Mouse (Mus musculus) adrenal gland, adult (tissue): ENCODE results near the gene Ltbp4.
A peak's percentile ranks its signal among the peaks of the same experiment; 100 is the strongest.

Experiments used
- DNase-seq, 2 experiments: peaks; one replicate each; pipeline ENCODE4 v3.0.0; 2022 to 2023; ENCODE audit warnings: low spot score in 1 of 2; ENCODE audit not compliant: inconsistent age in 2 of 2

The Ltbp4 gene

DNA sequence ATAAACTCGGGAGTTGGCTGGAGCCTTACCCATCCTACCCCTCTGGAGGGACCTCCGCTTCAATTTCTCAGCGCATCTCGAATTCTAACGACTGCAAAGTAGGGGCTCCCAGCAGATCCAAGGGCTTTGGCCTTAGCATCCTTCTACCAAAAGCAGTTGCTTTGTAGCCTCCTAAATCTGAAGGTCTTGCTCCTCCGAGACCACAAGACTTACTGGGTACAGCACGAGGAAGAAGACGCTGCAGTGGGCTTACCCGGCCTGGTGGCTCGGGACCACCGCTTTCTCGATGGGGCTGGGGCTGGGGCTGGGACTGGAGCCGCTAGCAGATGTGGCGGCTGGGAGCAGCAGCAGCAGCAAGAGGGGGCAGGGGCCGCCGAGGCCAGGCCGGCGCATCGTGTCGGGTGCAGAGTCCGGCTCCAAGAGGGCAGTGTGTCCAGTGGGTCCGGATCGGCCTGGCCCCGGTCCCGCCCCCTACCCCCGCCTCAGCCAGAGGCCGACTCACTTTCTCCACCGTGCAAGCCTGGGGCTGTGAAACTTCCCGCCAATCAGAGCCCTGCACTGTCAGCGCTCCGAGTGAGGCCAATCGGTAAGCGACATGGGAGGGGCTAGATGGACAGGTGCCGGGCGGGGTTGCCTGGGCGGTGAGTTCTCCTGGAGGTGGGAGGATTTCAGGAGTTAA lies at the start of gene Ltbp4:
Gene Ltbp4, minus strand, starts transcription at position 518 of the 679 bp plus-strand sequence.
- peak in 1 of 2 experiments; percentile 54 for DNase-seq

DNA sequence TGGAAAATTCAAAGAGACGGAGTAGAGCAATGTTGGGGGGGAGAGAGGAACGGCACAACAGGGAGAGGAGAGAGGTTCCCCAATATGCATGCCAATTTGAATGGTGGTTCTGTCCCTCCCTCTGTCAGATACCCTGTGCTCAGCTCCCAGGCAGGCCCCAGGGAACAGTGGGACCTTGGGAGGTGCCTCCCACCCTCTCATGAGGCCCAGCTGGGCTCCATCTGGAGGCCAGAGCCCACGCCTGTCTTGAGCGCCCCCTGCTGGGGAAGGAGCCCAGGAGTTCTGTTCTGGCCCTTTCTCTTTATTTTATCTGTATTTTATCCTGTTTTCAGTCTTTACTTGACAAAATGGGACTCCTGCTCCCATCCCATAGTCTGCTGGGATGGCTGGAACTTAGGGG lies 47.2 kb upstream of the Ltbp4 start:
- DNase-seq, result peak; percentile 44 to 76

DNA sequence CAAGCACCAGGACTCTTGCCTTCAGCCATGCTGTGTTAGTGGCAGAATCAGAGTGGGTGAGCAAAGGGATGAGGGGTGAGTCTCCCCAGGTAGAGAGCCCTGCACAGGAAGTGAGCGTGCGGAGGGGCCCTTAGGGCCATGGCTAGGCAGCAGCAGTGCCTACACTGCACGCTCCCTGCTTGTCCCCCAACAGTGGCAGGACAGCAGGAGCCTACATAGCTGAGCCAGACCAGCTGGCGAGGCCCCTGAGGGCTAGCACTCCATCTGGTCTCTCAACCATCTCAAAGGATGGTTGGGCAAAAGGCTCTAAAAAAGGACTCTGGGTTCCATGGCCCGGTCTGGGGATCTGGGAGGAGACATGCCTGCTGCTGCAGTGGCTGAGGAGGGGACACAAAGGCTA lies 46.6 kb upstream of the Ltbp4 start:
- no peak for DNase-seq

DNA sequence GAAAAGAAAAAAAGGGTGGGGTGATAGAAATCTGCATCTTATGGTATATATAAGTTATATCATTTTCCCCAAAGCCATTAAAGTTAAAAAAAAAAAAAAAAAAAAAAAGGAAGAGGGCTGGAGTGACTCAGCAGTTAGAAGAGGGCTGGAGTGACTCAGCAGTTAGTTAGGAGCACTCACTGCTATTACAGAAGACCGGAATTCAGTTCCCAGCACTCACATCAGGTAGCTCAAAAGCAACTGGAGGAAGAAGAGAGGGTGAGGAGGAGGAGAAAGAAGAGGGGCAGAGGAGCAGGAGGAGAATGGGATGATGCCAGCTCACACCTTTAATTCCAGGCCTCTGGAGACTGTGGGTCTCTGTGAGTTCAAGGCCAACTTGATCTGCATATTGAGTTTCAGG lies 45.7 kb upstream of the Ltbp4 start:
- peak in 1 of 2 experiments; percentile 30 for DNase-seq

DNA sequence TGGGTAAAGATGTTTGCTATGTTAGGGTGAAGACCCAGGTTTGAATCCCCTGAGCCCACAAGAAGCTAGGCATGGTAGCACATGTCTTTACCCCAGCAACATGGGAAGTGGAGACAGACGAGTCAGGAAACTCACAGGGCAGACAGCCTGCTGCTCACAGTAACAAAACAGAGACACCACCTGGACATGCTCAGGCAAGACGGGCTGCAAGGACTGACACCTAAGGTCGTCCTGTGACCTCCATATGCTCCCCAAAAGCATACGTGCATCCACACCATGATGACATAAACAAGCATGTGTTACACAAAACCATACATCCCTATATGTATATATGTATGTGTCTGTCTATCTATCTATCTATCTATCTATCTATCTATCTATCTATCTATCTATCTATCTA lies 44.1 kb upstream of the Ltbp4 start:
- DNase-seq, result no peak

DNA sequence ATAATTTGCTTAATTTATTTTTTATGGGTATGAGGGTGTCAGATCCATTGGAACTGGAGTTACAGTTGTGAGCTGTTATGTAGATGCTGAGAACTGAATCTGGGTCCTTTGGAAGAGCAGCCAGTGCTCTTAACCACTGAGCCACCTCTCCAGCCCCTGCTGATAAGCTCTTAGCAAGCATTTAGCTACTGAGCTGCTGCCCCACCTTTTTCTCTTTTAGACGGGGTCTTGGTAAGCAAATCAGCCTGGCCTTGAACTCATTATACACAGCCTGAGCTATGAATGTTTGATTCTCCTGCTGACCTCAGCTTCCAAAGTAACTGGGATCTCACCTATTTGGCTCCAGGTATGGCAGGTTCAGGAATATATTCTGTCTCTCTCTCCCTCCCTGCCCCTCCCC lies 43.5 kb upstream of the Ltbp4 start:
- DNase-seq, result no peak

DNA sequence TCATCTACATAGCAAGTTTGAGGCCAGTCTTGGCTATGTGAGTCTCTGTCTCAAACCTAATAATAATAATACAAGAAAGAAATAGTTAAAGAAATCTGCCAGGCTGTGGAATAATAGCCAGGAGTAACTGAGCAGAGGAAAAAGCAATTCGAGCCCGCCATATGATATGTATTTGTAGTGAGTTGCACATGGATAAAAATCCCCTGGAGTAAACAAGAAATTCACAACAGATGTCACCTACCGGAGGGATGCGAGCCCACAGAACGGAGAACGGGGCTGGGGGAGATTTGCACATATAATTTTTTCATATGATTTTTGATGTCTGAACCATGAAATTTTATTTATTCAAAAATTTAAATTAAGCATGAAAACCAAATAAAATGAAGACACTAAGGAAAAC lies 42.3 kb upstream of the Ltbp4 start:
- DNase-seq, result no peak

DNA sequence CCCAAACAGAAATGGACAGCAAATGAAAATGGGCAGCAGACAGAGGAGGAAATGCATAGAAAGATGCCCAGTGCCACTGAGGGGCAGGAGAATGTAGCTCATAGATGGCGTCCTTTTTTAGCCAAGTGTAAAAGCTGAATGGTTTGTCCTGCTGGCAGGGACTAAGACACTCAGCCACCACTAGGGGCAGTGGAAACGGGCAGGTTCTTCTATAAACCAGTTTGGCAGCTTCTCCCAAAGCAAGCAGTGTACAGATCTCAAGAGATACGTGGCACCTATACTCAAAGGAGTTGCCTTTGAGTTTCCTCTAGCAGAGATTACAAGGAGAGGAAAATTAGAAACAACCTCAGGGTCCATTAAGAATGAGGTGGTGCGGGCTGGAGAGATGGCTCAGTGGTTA lies 40.9 kb upstream of the Ltbp4 start:
- no peak for DNase-seq

DNA sequence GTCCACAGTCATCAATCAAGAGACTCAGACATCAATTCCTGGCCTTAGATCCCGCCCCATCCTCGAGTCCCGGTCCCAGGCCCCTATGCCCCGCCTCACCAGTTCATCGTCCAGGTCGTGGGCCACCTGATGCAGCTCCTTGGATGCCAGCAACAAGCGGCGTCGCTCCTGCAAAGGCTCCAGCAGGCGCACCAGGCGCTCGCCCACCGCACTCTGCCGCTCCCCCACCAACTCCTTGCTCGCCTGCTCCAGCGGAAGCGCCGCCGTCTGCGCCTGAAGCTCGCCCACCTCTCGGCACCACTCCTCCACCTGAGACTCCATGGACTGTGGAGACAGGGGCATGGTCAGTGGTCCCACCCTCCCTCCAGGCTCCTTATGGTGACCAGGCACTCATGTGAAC lies 37.8 kb upstream of the Ltbp4 start:
- DNase-seq, result no peak

DNA sequence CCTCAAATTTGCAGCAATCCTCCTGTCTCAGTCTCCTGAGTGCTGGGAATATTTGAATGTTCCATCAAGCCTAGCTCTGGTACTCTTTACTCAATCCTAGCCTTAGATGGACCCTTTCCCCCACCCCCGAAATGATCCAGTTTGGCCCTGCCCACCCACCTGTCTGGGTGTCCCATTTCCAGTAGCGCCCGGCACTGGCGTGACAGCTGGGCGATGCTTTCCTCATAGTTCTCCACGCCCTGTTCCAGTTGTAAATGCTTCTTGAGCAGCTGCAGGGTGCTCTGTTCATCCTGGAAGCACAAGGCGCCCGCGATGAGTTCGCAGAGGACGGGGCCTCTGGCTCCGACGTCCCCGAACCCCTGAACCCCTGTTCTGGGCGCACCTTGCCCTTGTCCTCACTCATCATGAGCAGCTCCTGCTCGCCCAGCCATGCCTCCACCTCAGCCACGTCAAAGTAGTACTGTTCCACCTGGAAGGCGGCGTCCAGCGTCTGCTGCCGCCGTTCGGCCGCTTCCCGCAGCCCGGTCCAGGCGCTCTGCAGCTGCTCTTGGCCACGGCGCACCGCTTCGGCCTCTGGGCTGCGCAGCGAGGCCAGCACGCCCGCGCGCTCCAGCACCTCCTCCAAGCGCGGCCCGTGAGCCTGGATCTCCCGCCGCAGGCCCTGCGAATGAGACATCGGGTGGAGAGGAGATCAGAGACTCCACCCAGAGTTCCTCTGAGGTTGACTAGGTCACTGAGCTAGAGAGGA lies 34.4 kb upstream of the Ltbp4 start:
- no peak for DNase-seq

DNA sequence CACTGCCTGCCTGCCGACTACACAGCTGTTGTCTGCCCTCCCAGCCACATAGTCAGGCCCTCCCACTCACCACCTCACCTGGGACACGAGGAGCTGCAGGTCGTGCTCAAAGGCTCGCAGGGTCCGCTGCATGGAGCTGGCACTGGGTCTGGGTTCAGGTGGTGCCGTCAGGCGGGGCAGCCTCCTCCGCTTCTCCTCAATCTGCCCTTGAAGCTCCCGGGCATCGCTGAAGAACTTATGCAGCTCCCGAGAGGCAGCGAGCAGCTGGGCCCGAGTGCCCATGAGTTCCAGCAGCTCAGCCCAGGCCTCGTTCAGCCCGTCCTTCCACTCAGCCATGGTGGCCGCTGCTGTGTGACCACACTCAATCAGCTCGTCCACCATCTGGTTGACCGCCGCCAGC lies 31.6 kb upstream of the Ltbp4 start:
- no peak for DNase-seq

DNA sequence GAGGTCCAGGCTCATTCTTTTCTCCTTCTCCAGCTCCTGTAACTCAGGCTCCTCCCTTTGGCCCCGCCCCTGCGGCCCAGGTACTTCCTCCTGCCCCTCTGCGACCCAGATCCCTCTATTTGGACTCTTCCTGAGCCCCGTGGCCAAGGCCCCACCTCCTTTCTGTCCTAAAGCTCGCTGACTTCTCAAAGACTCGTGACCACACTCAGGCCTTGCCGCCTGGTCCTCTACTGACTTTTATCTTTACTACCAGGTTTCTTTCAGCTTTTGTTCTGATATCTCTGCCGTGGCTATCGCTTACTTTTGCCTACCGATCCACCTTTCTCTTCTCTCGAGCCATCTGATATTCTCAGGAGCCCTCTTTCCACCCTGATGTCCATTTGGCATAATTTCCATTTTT lies 30.5 kb upstream of the Ltbp4 start:
- no peak for DNase-seq

DNA sequence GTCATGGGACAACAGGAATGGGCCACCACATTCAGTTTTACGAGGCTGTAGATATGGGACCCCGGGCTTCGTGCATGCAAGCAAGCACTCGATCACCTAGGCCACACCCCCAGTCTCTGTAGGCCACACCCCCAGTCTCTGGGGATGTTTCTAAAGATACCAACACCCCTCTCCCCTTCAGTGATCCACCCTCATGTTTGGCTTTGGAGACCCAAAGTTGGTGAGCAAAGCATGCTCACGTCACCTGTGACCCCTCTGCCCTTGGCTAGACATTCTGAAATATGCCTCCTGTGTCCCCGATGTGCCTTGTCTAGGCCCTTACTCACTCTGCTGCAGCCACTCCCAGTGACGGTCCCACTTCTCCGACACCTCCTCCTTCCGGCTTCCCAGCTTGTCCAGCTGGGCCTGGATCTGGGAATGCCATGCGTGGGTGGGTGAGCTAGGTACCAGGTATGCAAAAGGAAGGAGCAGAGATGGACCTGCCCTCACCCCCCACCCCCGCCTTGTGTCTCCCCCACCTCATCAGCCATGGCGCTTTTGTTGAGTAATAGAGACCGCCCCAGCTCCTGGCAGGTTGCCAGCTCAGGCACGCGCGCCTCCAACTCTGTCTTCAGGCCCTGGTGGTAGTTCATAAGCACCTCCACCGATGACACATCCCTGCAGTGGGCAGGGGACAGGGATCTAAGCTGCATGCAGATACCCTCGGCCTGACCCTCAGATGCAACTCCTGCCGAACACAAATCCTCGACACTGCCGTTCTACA lies 28.8 kb upstream of the Ltbp4 start:
- DNase-seq, result no peak

DNA sequence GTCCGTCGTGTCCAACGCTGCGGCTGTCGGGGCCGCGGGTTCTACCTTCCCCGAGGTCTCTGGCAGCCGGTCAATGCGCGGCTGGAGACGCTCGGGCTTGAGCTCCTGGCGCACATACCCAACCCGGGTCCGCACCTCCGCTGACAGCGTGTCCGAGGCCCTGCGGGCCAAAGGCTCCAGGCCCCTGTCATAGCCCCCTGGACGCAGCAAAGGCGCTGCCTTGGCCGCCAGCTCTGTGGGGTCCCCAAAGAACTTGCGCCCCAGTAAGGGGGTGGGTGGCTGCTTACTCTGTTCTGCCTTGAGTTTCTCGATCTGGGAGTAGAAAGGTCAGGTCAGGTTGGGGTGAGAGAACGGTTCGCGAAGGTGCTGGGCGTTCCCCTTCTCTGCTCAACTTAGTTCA lies 26.9 kb upstream of the Ltbp4 start:
- DNase-seq, result no peak

DNA sequence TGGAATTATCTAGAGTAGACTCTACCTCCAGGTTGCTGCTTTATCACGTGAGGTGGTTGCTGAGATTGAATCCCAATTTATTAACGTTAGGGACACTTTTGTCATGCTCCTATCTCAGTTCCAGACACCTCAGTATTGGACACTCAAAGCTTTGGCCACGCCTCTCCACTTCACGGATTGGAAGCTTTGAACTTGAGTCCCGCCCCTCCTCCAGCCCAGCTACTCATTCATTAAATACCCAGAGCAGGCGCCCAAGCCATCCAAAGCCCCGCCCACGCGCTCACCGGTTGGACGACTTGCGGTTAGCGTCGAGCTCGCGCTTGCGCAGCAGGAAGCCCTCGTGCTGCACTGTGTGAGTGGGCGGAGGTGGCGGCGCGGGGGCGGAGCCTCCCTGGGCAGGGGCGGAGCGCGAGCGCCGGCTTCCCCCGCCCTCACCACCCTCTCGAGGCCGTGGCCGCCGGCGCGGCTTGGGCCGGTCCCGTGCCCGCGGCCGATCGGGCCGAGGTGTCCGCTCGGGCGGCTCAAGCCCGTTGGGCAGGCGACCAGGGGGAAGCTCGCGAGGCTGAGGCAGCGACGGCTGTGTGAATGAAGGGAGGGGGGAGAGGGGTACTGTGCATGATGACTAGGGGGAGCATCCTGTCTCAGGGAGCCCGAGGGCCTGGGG lies 23.9 kb upstream of the Ltbp4 start:
- DNase-seq, result peak; percentile 99 to 100

DNA sequence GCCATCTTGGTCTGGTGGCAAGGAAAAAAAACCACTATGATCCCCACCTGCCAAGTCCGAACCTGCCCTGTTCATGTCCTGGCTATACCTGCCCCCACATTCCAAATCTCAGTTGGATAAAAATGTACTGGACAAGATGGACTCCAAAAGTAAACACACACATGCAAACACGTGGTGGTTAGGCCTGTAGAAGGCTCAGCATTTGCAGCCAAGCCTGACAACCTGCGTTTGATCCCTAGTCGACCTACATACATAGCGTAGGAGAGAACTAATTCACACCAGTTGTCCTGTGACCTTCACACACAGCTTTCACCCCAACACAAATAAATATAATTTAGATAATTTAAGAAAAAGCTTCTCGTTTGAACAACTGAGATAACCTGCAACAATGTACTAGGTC lies 23.3 kb upstream of the Ltbp4 start:
- DNase-seq, result no peak

DNA sequence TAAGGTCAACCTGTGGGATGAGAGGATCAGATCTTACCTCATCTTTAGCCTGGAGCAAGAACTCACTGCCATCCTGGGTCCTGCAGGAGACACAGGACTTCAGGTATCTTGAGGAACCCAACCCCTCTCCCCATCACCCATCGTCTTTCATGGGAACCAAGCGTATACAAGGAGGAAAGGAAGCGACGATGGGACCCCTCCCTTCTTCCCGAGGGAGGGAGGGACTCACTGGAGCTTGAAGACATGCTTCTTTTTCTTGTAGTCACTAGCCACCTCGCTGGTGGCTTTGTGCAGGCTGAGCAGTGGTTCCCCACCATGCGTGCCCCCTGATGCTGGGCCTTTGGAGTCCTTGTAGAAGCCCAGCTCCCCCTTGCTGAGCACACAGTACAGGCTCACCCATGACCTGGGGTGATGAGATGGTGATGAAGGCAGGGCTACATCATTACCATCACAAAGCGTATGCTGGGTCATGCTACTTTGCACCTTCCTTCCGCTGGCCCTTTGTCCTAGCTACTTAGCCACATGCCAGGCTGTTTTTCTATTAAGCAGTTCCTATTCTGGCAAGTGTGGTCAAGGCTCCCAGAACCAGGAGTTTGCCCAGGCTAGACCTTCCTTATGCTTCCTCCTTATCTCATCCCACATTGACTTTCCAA lies 22.3 kb upstream of the Ltbp4 start:
- peak in 1 of 2 experiments; percentile 23 for DNase-seq

DNA sequence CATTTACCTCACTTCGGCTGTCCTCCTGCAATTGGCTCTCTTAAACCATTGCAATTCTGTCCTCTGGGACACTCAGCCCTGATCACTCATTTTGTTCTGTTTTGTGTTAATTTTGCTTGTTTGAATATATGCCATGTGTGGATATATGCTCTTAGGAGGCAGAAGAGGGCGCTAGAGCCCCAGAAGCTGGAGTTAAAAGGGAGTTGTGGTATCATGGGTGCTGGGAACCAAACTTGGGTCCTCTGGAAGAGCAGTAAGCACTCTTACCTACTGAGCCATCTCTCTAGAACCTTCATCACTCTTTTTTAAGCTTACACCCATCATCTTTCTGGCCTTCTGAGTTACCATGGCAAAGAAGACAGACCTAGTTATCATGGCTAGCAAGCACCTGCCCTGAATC lies 21.7 kb upstream of the Ltbp4 start:
- DNase-seq, result no peak

DNA sequence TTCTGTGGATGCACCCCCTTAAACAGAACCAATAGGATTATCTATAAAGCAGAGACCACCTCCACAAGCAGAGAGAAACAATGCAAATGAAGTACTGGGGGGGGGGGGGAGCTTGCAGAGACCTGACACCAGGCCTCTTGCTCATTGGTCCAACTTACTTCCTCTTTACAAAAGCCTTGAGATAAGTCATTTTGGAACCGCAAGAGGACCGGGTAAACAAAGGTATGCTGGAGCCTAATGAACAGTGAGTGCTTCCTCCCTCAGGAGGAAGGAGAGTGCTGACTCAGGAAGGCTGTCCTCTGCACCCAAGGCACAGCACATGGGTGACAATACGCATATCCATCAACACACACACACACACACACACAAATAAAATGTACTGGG lies 20.1 kb upstream of the Ltbp4 start:
- no peak for DNase-seq

DNA sequence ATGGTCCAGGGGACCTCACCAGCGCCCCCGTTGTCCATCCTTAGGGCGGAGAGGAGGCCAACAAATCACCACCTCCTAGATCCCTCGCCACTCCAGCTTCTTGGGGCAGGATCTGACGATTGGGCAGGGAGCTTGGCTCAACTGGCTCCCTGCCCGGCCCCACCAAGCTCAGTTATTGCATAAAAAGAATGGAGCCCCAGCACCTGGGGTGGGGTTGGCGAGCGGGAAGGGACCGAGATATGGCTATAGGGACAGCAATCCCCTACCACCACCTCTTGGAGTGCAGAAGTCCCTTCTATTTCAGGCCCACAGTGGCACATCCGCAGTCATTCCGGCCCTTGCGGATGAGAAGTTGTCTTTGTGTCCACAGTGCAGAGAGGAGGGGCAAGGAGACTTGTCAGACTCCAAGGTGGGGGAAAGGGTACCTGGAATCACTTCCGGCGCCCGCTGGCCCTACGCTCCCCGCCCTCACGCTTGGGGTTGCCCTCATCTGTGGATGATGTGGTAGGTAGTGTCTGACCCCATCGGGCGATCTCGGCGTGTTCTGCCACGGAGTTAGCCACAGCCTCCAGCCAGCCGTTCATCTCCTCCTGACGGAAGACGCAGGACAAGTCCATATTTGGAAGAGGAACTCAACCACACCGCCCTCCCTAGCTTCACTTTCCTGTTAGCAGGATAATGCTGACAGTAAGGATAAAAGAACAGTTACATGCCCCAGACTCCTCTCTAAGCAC lies 19.5 kb upstream of the Ltbp4 start, which contains the start of gene Gm20479:
Gene Gm20479, minus strand, starts transcription at position 559 of the 734 bp plus-strand sequence.
- DNase-seq, result peak; percentile 50 to 73
